Mouse (Mus musculus) neural tube, embryonic 14.5 days (tissue): ENCODE measurements at regions not wholly inside any gene's neighbourhood (a gene's known extent, or its start where the extent isn't known, plus 50 kb on each side); places are given as distances from the start of the nearest gene placed in this dataset.
A peak's percentile ranks its signal among the peaks of the same experiment; 100 is the strongest.

ENCODE experiments used
- ATAC-seq: fragments of 200-750 bp; cut with Nextera tagmentation; 2 replicates; pipeline ENCODE4 v1.8.0; 2017; ENCODE audit warnings: low read depth, mild to moderate bottlenecking, moderate TSS enrichment, moderate library complexity
- H3K27ac ChIP-seq: fragments of 300-500 bp; sonication (generic); 2 replicates; pipeline ENCODE4 v1.5.1; 2014; ENCODE audit warnings: low read depth, mild to moderate bottlenecking, control low read depth, low read length, moderate library complexity, mixed read lengths
- H3K27me3 ChIP-seq: fragments of 300-500 bp; sonication (generic); 2 replicates; pipeline ENCODE4 v1.6.1; 2014; ENCODE audit warnings: low read length; ENCODE audit not compliant: control insufficient read depth, insufficient read depth
- H3K36me3 ChIP-seq: fragments of 300-500 bp; sonication (generic); 2 replicates; pipeline ENCODE4 v1.6.1; 2014; ENCODE audit warnings: low read length, mixed read lengths; ENCODE audit not compliant: control insufficient read depth, insufficient read depth
- H3K4me1 ChIP-seq: fragments of 300-500 bp; sonication (generic); 2 replicates; pipeline ENCODE4 v1.6.1; 2014; ENCODE audit warnings: low read length; ENCODE audit not compliant: control insufficient read depth, insufficient read depth
- H3K4me2 ChIP-seq: fragments of 300-500 bp; sonication (generic); 2 replicates; pipeline ENCODE4 v1.6.1; 2014; ENCODE audit warnings: mild to moderate bottlenecking, low read depth, low read length, control low read depth
- H3K4me3 ChIP-seq: fragments of 300-500 bp; sonication (generic); 2 replicates; pipeline ENCODE4 v1.5.1; 2014; ENCODE audit warnings: low read depth, low read length, control low read depth, mixed read lengths
- H3K9ac ChIP-seq: fragments of 300-500 bp; sonication (generic); replicated peaks from 2 replicates; pipeline ENCODE4 v1.6.1; 2014; ENCODE audit warnings: low read depth, mild to moderate bottlenecking, control low read depth, low read length, mixed read lengths
- H3K9me3 ChIP-seq: fragments of 300-500 bp; sonication (generic); 2 replicates; pipeline ENCODE4 v1.6.1; 2016; ENCODE audit warnings: low read length; ENCODE audit not compliant: control insufficient read depth
- WGBS: fragments of 180-500 bp; shearing (Covaris S2); extraction: QIAGEN DNeasy Blood & Tissue Kit; methylation state at CpG from one replicate; pipeline ENCODE4 v1.1.7; 2014; 5-methylcytosine and 5-hydroxymethylcytosine counted together

DNA sequence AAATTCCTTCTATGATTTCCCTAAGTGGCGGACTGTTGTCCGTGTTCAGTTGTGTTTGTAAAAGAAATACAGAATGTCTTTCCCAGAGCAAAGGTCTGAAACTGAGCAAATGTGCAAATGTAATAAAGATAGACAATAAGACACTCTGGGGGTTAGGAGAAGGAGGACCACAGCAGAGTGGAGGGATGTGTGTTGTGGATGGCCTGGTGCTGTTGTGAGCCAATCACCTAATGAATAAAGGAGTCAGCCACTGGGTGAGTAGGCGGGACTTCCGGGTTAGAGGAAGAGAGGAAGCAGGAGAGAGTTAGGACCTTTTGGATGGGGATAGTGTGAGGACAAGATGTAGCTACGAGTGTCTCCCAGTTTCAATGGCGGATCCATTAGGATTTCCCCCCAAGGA, 72.7 kb upstream of the Sertad2 start:
- no peaks in the 10 kb centered on the region for H3K27me3 ChIP-seq
- H3K9ac ChIP-seq = no peak overlapping the region
- no peak overlapping the region for H3K4me3 ChIP-seq
- no peak for ATAC-seq
- no peaks in the 10 kb centered on the region for H3K9me3 ChIP-seq
- no peaks in the 10 kb centered on the region for H3K36me3 ChIP-seq
- 93% methylated on average over 6 of the region's 6 CpGs for WGBS
- no peak overlapping the region for H3K27ac ChIP-seq
- H3K4me1 ChIP-seq = no peaks in the 10 kb centered on the region
- H3K4me2 ChIP-seq = no peak overlapping the region

- Histone ChIP-seq H3K36me3 (no peaks in the 10 kb centered on the region), H3K9me3 (no peaks in the 10 kb centered on the region), H3K9ac (no peak overlapping the region), H3K4me2 (no peak overlapping the region), H3K27me3 (no peaks in the 10 kb centered on the region), H3K4me3 (no peak overlapping the region), H3K27ac (no peak overlapping the region), H3K4me1 (no peaks in the 10 kb centered on the region)
- no peak for ATAC-seq
- 80% methylated on average over 1 of the region's 1 CpGs for WGBS
These were observed 70.7 kb upstream of the Sertad2 start for GRCm38 (mm10) chr11:20472336-20472735.

DNA sequence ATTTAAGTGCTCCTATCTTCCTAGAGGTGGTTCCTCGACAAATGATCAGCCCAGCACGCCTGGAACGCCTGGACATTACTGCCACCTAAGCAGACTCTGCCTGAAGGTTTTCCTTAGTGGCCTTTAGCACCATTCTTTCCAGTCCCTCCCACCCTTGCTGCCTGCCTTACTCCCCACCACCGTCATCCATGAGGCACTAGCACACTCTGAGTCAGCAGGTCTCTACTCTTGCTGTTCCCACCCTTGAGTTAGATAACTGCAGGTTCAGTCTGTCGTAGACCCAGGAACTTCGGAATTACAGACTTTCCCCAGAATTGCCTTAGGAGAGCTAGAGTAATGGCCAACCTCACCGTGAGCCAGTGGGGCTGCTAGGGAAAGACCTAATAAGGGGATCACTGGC, 67.4 kb upstream of the Sertad2 start:
- no peak for ATAC-seq
- Histone ChIP-seq H3K4me1 (no peaks in the 10 kb centered on the region), H3K9ac (no peak overlapping the region), H3K27ac (no peak overlapping the region), H3K36me3 (no peaks in the 10 kb centered on the region), H3K27me3 (no peaks in the 10 kb centered on the region), H3K9me3 (no peaks in the 10 kb centered on the region), H3K4me3 (no peak overlapping the region), H3K4me2 (no peak overlapping the region)
- 81% methylated on average over 7 of the region's 7 CpGs for WGBS

GRCm38 (mm10) chr11:20476494-20476893, 66.6 kb upstream of the Sertad2 start:
- H3K4me1 ChIP-seq = no peaks in the 10 kb centered on the region
- WGBS = 84% methylated on average over 3 of the region's 3 CpGs
- no peaks in the 10 kb centered on the region for H3K36me3 ChIP-seq
- H3K27ac ChIP-seq = no peak overlapping the region
- H3K4me2 ChIP-seq = no peak overlapping the region
- ATAC-seq = no peak
- H3K9me3 ChIP-seq = no peaks in the 10 kb centered on the region
- H3K4me3 ChIP-seq = no peak overlapping the region
- H3K27me3 ChIP-seq = no peaks in the 10 kb centered on the region
- H3K9ac ChIP-seq = no peak overlapping the region

DNA sequence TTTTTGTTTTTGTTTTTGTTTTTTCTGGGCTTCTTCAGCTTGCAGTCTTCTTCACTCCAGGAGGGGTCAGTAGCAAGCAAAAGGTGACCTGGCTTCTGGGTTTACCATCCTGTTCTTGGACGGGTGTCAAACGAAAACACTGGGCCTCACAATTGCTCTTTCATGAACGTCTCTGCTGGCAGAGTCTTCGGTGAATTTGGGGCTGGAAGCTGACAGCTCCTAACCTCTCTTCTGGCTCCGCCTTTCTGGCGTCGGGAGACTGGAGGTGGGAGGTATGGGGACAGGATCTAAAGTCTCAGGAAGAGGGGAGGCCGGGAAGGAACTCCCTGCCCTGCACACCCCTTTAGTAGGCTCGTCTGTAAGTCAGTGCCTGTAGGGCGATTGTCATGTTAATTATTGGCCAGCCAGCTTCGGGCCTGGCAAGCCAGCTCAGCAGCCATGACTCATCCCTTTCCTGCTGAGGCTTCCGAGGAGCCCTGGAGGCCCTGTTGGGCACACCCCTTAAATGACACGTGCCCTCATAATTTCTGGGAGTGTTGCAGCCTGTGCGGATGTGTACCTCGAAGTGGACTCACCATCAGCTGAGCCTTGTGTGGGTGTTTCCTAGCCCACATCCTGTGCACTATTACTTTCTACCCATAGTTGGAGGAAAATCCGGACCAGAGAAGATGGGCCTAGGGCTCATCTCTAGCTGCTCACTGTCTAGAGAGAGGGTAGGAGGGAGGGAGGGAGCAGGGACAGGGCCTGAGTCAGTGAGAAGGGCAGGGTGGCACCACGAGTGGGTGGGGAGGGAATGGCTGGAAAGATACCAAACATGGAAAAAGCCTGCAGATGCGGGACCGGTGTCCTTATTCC, 65.6 kb upstream of the Sertad2 start:
- H3K9ac ChIP-seq = no peak overlapping the region
- peak; percentile 90 for ATAC-seq
- H3K36me3 ChIP-seq = no peaks in the 10 kb centered on the region
- WGBS = 15% methylated on average over 19 of the region's 19 CpGs
- no peaks in the 10 kb centered on the region for H3K4me1 ChIP-seq
- no peak overlapping the region for H3K4me3 ChIP-seq
- no peak overlapping the region for H3K4me2 ChIP-seq
- 0 out of 2 replicates have a peak overlapping the region, but pooled peaks have one; percentile 40 for H3K27ac ChIP-seq
- no peaks in the 10 kb centered on the region for H3K9me3 ChIP-seq
- no peaks in the 10 kb centered on the region for H3K27me3 ChIP-seq

DNA sequence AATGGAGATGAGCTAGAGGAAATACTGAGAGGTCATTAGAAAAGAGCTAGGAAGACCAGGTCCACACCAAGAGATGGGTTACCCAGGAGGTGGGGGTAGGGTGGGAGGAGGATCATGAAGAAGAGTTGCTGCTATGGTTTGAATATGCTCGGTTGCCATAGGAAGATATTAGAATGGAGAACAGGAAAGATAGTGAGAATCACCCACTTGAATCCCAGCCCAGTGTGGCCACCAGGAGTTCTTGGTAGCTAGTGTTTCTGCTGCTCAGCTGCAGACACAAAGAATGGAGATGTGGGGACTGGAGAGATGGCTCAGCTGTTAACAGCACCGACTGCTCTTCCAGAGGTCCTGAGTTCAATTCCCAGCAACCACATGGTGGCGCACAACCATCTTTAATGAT, 62.4 kb upstream of the Sertad2 start:
- Histone ChIP-seq H3K27ac (no peak overlapping the region), H3K36me3 (no peaks in the 10 kb centered on the region), H3K4me2 (no peak overlapping the region), H3K4me1 (no peaks in the 10 kb centered on the region), H3K4me3 (no peak overlapping the region), H3K27me3 (no peaks in the 10 kb centered on the region), H3K9ac (no peak overlapping the region), H3K9me3 (no peaks in the 10 kb centered on the region)
- ATAC-seq = no peak
- WGBS = 88% methylated on average over 3 of the region's 3 CpGs

GRCm38 (mm10) chr11:20485371-20485770, 57.7 kb upstream of the Sertad2 start:
- no peak overlapping the region for H3K27ac ChIP-seq
- no peaks in the 10 kb centered on the region for H3K4me1 ChIP-seq
- no peak overlapping the region for H3K9ac ChIP-seq
- 96% methylated on average over 2 of the region's 2 CpGs for WGBS
- H3K36me3 ChIP-seq = no peaks in the 10 kb centered on the region
- no peaks in the 10 kb centered on the region for H3K27me3 ChIP-seq
- H3K4me2 ChIP-seq = no peak overlapping the region
- no peak for ATAC-seq
- H3K9me3 ChIP-seq = no peaks in the 10 kb centered on the region
- H3K4me3 ChIP-seq = no peak overlapping the region
